Mouse (Mus musculus) kidney, adult 2 months (tissue): ENCODE data around the gene Trim31.

Source experiments
- CTCF ChIP-seq: fragments of 200-500 bp; conservative IDR thresholded peaks from 2 replicates; pipeline ENCODE4 v1.5.1; 2011; ENCODE audit warnings: low read depth, mild to moderate bottlenecking, control low read depth, low read length, moderate library complexity, mixed read lengths; ENCODE audit not compliant: insufficient read depth, insufficient read length
- POLR2A ChIP-seq: fragments of 200-500 bp; IDR thresholded peaks from one replicate; pipeline ENCODE4 v1.6.1; 2011; ENCODE audit warnings: low read depth, low read length, control low read depth

- no peak for TF ChIP-seq CTCF
- no peak for TF ChIP-seq POLR2A
Observed at GRCm38 (mm10) chr17:36890073-36890903, 7.6 kb upstream of the Trim31 start, which contains the start of gene Trim40.
